Mouse (Mus musculus): ENCODE measurements around the gene Gm8994. TPM values are rescaled to one million over a fixed set of nuclear protein-coding genes. Genes with fewer than 3 reads are reported as not detected.
A peak's percentile ranks its signal among the peaks of the same experiment; 100 is the strongest.

The Gm8994 gene
- polyA plus RNA-seq, 1 experiment from 2014 or later = not detected

DNA sequence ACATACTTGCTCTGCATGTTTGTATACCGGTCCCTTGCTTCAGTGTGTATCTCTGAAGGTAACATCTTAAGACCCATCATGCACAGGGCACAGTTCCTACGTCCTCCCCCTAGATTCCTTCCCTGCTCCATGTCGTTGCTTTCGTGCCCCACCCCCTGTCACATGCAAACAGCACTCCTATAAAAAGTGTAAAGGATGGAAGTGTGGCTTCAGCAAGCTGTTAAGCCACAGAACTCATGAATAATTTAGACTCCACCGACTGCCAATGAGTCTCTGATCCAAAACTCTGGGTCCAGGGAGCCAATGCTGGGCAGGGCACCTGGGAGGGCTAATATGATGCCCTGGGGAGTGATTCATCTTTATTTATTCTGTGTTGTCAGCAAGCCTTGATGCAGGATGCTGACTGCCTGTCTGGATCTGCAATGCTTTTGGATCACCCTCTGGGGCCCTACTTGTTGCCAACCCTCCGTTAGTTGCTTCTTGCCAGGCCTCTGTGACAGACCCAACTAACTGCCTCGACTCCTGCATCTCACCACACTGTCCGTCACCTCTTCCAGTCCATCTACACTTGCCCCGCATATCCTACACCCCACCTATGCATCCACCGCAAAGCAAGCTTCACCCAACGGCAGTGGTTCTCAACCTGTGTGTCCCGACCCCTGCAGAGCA is 37.2 kb downstream of the Gm8994 start:
- TF ChIP-seq EP300 (IDR thresholded peaks at IDR 0.05) = no peak
- TF ChIP-seq CTCF (IDR thresholded peaks at IDR 0.05) = no peak
- H3K27me3 ChIP-seq (replicated peaks; ENCODE audit: insufficient read depth, low read length) = no peaks in the 10 kb centered on the region
- no peaks in the 10 kb centered on the region for H3K9me3 ChIP-seq (ENCODE audit: low read length)
- H3K4me3 ChIP-seq (ENCODE audit: low read depth, low read length) = no peak overlapping the region
- DNase-seq (ENCODE audit: low spot score) (no peak), ATAC-seq (no peak)
- H3K27ac ChIP-seq (ENCODE audit: low read length) = no peak overlapping the region
- no peaks in the 10 kb centered on the region for H3K36me3 ChIP-seq (ENCODE audit: insufficient read depth, low read length)
- 77% methylated on average over 12 of the region's 12 CpGs for WGBS
- H3K9ac ChIP-seq (replicated peaks; ENCODE audit: low read depth) = no peak overlapping the region
- no peak overlapping the region for H3K4me2 ChIP-seq (replicated peaks; ENCODE audit: low read depth, low read length)
- H3K4me1 ChIP-seq (ENCODE audit: insufficient read depth, low read depth, low read length) = no peaks in the 10 kb centered on the region

DNA sequence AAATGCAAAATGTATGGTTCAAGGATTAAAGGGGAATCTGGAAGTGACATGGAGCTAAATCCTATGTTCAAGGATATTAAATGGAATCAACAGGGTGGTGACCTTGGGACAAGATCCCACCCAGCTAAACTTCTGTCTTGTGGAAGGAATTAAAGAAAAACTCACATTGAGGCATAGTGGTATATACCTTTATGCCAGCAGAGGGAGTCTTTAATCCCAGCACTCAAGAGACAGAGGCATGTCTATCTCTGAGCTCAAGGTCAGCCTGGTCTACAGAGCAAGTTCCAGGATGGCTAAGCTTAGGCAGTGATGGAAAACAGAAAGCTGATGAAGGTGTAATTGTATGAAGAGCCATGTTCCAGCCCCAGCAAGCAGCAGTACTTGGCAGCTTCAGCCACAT is 48.8 kb downstream of the Gm8994 start:
- Histone ChIP-seq H3K27ac (ENCODE audit: low read length) (no peak overlapping the region), H3K27me3 (replicated peaks; ENCODE audit: insufficient read depth, low read length) (no peaks in the 10 kb centered on the region), H3K4me2 (replicated peaks; ENCODE audit: low read depth, low read length) (no peak overlapping the region), H3K4me1 (ENCODE audit: insufficient read depth, low read depth, low read length) (no peaks in the 10 kb centered on the region), H3K9me3 (ENCODE audit: low read length) (no peaks in the 10 kb centered on the region), H3K36me3 (ENCODE audit: insufficient read depth, low read length) (no peaks in the 10 kb centered on the region), H3K9ac (replicated peaks; ENCODE audit: low read depth) (no peak overlapping the region), H3K4me3 (ENCODE audit: low read depth, low read length) (no peak overlapping the region)
- TF ChIP-seq CTCF (IDR thresholded peaks at IDR 0.05) = peak; percentile 16; the same call in 1 of the 2 replicates
- TF ChIP-seq EP300 (IDR thresholded peaks at IDR 0.05) = no peak
- DNase-seq (ENCODE audit: low spot score) = no peak
- ATAC-seq = no peak

Other genes starting within 250 kb of the Gm8994 start
- 0.50 and 0.60 TPM in 2 replicates for gene Grin2b, start 154.0 kb upstream of the Gm8994 start, polyA plus RNA-seq (2015; fragmentation: Nextera tagmentation; extraction: Ambion mirVana)
- 0.11 and 0.12 TPM in 2 replicates for gene E330021D16Rik, start 88.0 kb downstream of the Gm8994 start, polyA plus RNA-seq (2015; fragmentation: Nextera tagmentation; extraction: Ambion mirVana)
- gene Atf7ip, start 178.6 kb downstream of the Gm8994 start, polyA plus RNA-seq (2015; fragmentation: Nextera tagmentation; extraction: Ambion mirVana) = 13.9 and 14.9 TPM in 2 replicates

Data from lung, postnatal 0 days (tissue).